Mouse (Mus musculus) limb, embryonic 14.5 days (tissue): ENCODE results near the gene Slc1a3. TPM values are rescaled to one million over a fixed set of nuclear protein-coding genes. Genes with fewer than 3 reads are reported as not detected.
A peak's percentile ranks its signal among the peaks of the same experiment; 100 is the strongest.

ENCODE experiments used
- ATAC-seq: fragments of 200-750 bp; cut with Nextera tagmentation; 2 replicates; pipeline ENCODE4 v1.8.0; 2017; ENCODE audit warnings: low read depth, moderate number of reproducible peaks, moderate TSS enrichment; ENCODE audit not compliant: low FRiP score
- DNase-seq: peaks from one replicate; pipeline ENCODE4 v3.0.0-alpha.2; 2015; ENCODE audit warnings: low spot score
- H3K27ac ChIP-seq: fragments of 300-500 bp; sonication (generic); replicated peaks from 2 replicates; pipeline ENCODE4 v1.5.1; 2014; ENCODE audit warnings: low read depth, mild to moderate bottlenecking, low read length, moderate library complexity, mixed read lengths
- H3K27me3 ChIP-seq: fragments of 300-500 bp; sonication (generic); 2 replicates; pipeline ENCODE4 v1.6.1; 2014; ENCODE audit warnings: low read length, mixed read lengths; ENCODE audit not compliant: control insufficient read depth, insufficient read depth
- H3K36me3 ChIP-seq: fragments of 300-500 bp; sonication (generic); 2 replicates; pipeline ENCODE4 v1.6.1; 2014; ENCODE audit warnings: mild to moderate bottlenecking, low read length, moderate library complexity, mixed read lengths; ENCODE audit not compliant: control insufficient read depth, insufficient read depth
- H3K4me1 ChIP-seq: fragments of 300-500 bp; sonication (generic); 2 replicates; pipeline ENCODE4 v1.6.1; 2014; ENCODE audit warnings: antibody characterized with exemption, low read length, mixed read lengths; ENCODE audit not compliant: control insufficient read depth, insufficient read depth
- H3K4me2 ChIP-seq: fragments of 300-500 bp; sonication (generic); replicated peaks from 2 replicates; pipeline ENCODE4 v1.6.1; 2014; ENCODE audit warnings: low read depth, mild to moderate bottlenecking, low read length, moderate library complexity; ENCODE audit not compliant: severe bottlenecking
- H3K4me3 ChIP-seq: fragments of 300-500 bp; sonication (generic); replicated peaks from 2 replicates; pipeline ENCODE4 v1.5.1; 2014; ENCODE audit warnings: low read length
- H3K9ac ChIP-seq: fragments of 300-500 bp; sonication (generic); 2 replicates; pipeline ENCODE4 v1.6.1; 2014; ENCODE audit warnings: mild to moderate bottlenecking, low read depth, low read length, moderate library complexity; ENCODE audit not compliant: severe bottlenecking
- H3K9me3 ChIP-seq: fragments of 300-500 bp; sonication (generic); 2 replicates; pipeline ENCODE4 v1.6.1; 2016; ENCODE audit warnings: low read length; ENCODE audit not compliant: control insufficient read depth
- POLR2A ChIP-seq: fragments of 200-500 bp; IDR thresholded peaks from 2 replicates; pipeline ENCODE4 v1.8.0; 2012; ENCODE audit warnings: inconsistent platforms, mild to moderate bottlenecking, moderate library complexity, borderline replicate concordance; ENCODE audit not compliant: insufficient read depth, insufficient read length; ENCODE audit errors: extremely low read depth
- WGBS: fragments of 180-500 bp; shearing (Covaris S2); extraction: QIAGEN DNeasy Blood & Tissue Kit; methylation state at CpG from one replicate; pipeline ENCODE4 v1.1.7; 2014; 5-methylcytosine and 5-hydroxymethylcytosine counted together
- polyA plus RNA-seq, 2 experiments: library from polyadenylated mRNA; depleted of rRNA in 1 of 2; stranded (reverse) in 1 of 2; unstranded in 1 of 2; fragments of >200 nt; fragmentation: Nextera tagmentation in 1 of 2; extraction: Ambion mirVana in 1 of 2; gene quantifications; 2 replicates each; pipeline versions ENCODE4 v1.2.1 to v1.2.3; 2012 to 2014

Slc1a3 gene
- 20.9 and 25.1 TPM in 2 replicates for polyA plus RNA-seq (2012; rRNA removed)
- polyA plus RNA-seq (2014; fragmentation: Nextera tagmentation; extraction: Ambion mirVana): 26.8 and 31.6 TPM in 2 replicates

DNA sequence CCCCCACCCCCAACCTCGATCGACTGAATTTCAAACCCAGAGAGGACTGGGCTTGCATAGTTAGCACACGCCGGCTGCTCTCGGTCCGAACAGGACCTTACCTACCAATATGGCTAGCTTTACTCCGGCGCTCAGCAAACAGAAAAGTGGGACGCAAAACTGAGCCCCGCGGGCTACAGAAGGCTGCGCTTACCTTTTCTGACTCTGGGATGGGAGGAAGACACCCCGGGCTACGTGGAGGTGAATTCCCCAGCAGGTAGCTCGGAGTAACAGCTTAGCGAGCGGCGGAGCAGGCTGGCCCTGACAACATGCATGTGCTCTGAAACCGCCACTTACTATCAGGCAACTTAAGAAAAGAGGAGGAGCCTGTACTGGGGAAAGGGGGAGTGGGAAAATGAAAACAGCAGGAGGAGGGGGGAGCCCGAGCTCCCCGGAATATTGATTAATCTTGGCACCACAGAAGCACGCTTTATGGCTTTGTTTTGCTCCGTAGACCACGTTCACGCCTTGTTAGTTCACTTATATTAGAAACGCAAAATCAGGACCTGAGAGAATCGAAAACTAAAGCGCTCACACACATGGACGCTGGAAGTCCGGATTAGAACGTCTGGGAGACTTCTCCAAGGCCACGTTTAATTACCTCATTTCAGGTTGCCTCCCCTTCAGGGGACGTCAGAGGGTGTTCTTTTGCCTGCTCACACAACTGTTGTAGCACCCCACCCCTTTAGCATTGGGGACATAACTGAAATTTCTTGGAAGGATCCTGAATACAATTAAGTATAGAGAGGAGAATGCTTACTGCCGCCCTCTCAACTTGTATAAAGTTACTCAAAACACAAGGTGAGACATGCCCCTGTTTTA is at the start of gene Slc1a3:
Gene Slc1a3 (minus strand): TSS at position 619 of the 861 bp plus-strand sequence.
- Histone ChIP-seq H3K4me2 (peak within 1 kb of the TSS; percentile 70), H3K27me3 (no peaks in the 10 kb centered on the region)

DNA sequence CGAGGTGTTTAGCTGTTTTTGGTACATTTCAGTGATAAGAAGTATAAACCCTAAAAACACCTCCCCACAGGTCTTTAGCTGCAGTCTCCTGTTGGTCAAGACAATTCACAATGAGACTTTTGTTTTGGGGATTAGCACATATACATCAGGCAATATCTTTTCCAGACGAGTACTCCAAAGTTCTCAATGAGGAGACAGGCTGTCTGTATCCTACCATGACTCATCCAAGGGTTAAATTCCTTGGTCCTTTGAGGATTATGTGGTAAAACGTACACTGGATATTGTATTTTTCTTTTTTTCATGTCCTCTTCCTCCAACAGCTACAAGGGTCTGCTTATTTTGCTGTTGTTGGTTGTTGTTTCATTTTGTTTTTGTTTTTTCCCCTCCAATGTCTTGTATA is 48.5 kb upstream of the Slc1a3 start:
- no peaks in the 10 kb centered on the region for H3K36me3 ChIP-seq
- ATAC-seq: no peak
- TF ChIP-seq POLR2A: no peak
- H3K4me2 ChIP-seq: no peak overlapping the region
- no peak for DNase-seq
- H3K27me3 ChIP-seq: no peaks in the 10 kb centered on the region
- H3K4me1 ChIP-seq: no peaks in the 10 kb centered on the region
- H3K4me3 ChIP-seq: no peak overlapping the region
- H3K27ac ChIP-seq: no peak overlapping the region
- no peak overlapping the region for H3K9ac ChIP-seq
- no peaks in the 10 kb centered on the region for H3K9me3 ChIP-seq
- 57% methylated on average over 3 of the region's 3 CpGs for WGBS

More for the DNA sequence above, at the start of gene Slc1a3:
- H3K9ac ChIP-seq: peak within 1 kb of the TSS; percentile 73
- ATAC-seq (peak; percentile 78), DNase-seq (peak; percentile 55)
- TF ChIP-seq POLR2A: peak; percentile 40; the same call in 1 of the 2 replicates
- H3K36me3 ChIP-seq: no peaks in the 10 kb centered on the region
- peaks cover 20% of the 10 kb centered on the region for H3K4me1 ChIP-seq
- no peaks in the 10 kb centered on the region for H3K9me3 ChIP-seq
- H3K4me3 ChIP-seq: peak within 1 kb of the TSS; percentile 63
- WGBS: under 1% methylated on average over 34 of the region's 34 CpGs
- peak within 1 kb of the TSS; percentile 61 for H3K27ac ChIP-seq

- no peaks in the 10 kb centered on the region for H3K4me1 ChIP-seq
- no peak overlapping the region for H3K4me2 ChIP-seq
- no peak overlapping the region for H3K27ac ChIP-seq
- WGBS: 86% methylated on average over 6 of the region's 6 CpGs
- no peak for DNase-seq
- no peak overlapping the region for H3K9ac ChIP-seq
- TF ChIP-seq POLR2A: no peak
- no peaks in the 10 kb centered on the region for H3K36me3 ChIP-seq
- H3K27me3 ChIP-seq: no peaks in the 10 kb centered on the region
- no peak overlapping the region for H3K4me3 ChIP-seq
- ATAC-seq: no peak
- no peaks in the 10 kb centered on the region for H3K9me3 ChIP-seq
Measured at GRCm38 (mm10) chr15:8756441-8756840, 45.9 kb upstream of the Slc1a3 start.

DNA sequence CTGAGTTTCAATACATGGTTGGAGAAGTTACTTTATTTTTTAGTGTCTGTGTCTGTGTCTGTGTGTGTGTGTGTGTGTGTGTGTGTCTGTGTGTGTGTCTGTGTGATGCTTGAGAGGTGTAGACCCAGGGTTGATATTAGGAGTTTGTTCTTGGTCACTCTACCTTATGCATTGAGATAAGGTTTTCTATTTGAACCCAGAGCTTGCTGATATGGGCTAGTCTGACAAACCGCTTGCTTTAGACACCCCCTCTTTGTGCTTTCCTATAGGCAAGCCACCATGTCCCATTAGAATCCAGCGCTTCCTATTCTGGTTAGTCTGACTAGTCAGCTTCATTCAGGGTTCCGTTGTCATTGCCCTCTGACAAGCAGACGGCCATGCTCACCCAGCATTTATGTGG is 39.2 kb upstream of the Slc1a3 start:
- no peak overlapping the region for H3K4me2 ChIP-seq
- ATAC-seq (no peak), DNase-seq (no peak)
- no peak overlapping the region for H3K4me3 ChIP-seq
- H3K4me1 ChIP-seq: no peaks in the 10 kb centered on the region
- H3K9ac ChIP-seq: no peak overlapping the region
- TF ChIP-seq POLR2A: no peak
- H3K27me3 ChIP-seq: no peaks in the 10 kb centered on the region
- 90% methylated on average over 4 of the region's 4 CpGs for WGBS
- H3K36me3 ChIP-seq: no peaks in the 10 kb centered on the region
- no peaks in the 10 kb centered on the region; the same call in 1 of the 2 replicates for H3K9me3 ChIP-seq
- no peak overlapping the region for H3K27ac ChIP-seq

DNA sequence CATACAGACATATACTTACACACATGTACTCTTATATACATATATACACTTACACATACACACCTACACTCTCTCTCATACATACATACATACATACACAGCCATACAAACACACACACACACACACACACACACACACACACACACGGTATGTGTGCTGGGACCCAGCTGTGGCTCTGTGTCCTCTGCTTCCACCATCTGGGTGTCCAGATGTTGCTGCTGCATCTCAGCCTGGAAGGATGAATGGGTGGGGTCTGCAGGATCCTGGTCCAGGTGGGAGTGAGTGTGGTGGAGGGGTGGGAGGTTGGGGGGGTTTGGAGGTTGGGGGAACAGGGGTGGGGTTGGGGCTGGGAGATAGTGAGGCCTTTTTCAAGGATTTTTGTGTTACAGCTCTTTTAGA is 38.2 kb upstream of the Slc1a3 start:
- Histone ChIP-seq H3K4me3 (no peak overlapping the region), H3K36me3 (no peaks in the 10 kb centered on the region), H3K27me3 (no peaks in the 10 kb centered on the region), H3K4me1 (no peaks in the 10 kb centered on the region), H3K9ac (no peak overlapping the region), H3K27ac (no peak overlapping the region), H3K9me3 (no peaks in the 10 kb centered on the region; the same call in 1 of the 2 replicates), H3K4me2 (no peak overlapping the region)
- no peak for DNase-seq
- no peak for TF ChIP-seq POLR2A
- ATAC-seq: no peak
- whole genome bisulfite sequencing: 83% methylated on average over 1 of the region's 1 CpGs
